10 mouse cellular contexts compared by ENCODE assay signal in genomic region chr4:132949882-132950532, GRCm38 (mm10). TPM values are rescaled to one million over a fixed set of nuclear protein-coding genes. Genes with fewer than 3 reads are reported as not detected.
A peak's percentile ranks its signal among the peaks of the same experiment; 100 is the strongest.
DNase-seq lines count a peak whose midpoint lies in the region; ATAC-seq and TF ChIP-seq lines count a peak whose summit lies in the region.
"Had no signal": no experiment of that assay in that cellular context is flagged by ENCODE, and none has a peak within 500 bp of the region (broad histone marks: within the 10 kb centered on the region; RNA-seq: fewer than 3 reads in every experiment).

No protein-coding gene starts in this region.

- ATAC-seq in heart, embryonic 16.5 days (replicated peaks; ENCODE audit: extremely low read depth, insufficient read depth, low FRiP score), result no peak
- no peak for ATAC-seq in hindbrain, embryonic 15.5 days (ENCODE audit: low FRiP score, low read depth)
- ATAC-seq in monocyte, adult 5-6 weeks (replicated peaks; ENCODE audit: insufficient number of reproducible peaks, low FRiP score, low TSS enrichment, poor library complexity, severe bottlenecking), result peak; percentile 34

- peak overlapping the region; percentile 43 for H3K4me2 ChIP-seq in heart, embryonic 16.5 days (ENCODE audit: low read depth, low read length)
- H3K4me2 ChIP-seq in hindbrain, embryonic 15.5 days, result peak overlapping the region; percentile 21; the same call in 1 of the 2 replicates

- H3K4me1 ChIP-seq in heart, embryonic 16.5 days (ENCODE audit: control insufficient read depth, insufficient read depth, low read length), result peaks cover 28% of the 10 kb centered on the region
- peaks cover 16% of the 10 kb centered on the region for H3K4me1 ChIP-seq in bone marrow, adult 2 months (ENCODE audit: control insufficient read depth, insufficient read depth, low read length)
- peaks cover 19% of the 10 kb centered on the region for H3K4me1 ChIP-seq in hindbrain, embryonic 15.5 days (replicated peaks)

- no peak for TF ChIP-seq POLR2A in bone marrow, adult 2 months (IDR thresholded peaks at IDR 0.05; ENCODE audit: borderline replicate concordance, control insufficient read depth, low read depth, low read length)

- no peak overlapping the region for H3K27ac ChIP-seq in heart, embryonic 16.5 days (ENCODE audit: low read length)
- H3K27ac ChIP-seq in bone marrow, adult 2 months (ENCODE audit: control insufficient read depth, insufficient read depth, low read depth, low read length, poor library complexity), result peak overlapping the region; percentile 90
- H3K27ac ChIP-seq in hindbrain, embryonic 15.5 days (replicated peaks), result no peak overlapping the region

- no peaks in the 10 kb centered on the region for H3K9me3 ChIP-seq in heart, embryonic 16.5 days (replicated peaks; ENCODE audit: control insufficient read depth, low read length)
- H3K9me3 ChIP-seq in hindbrain, embryonic 15.5 days, result no peaks in the 10 kb centered on the region

- H3K27me3 ChIP-seq in heart, embryonic 16.5 days (ENCODE audit: control insufficient read depth, insufficient read depth, low read length), result no peaks in the 10 kb centered on the region
- peaks cover 5% of the 10 kb centered on the region; the same call in 1 of the 2 replicates for H3K27me3 ChIP-seq in hindbrain, embryonic 15.5 days

- no peaks in the 10 kb centered on the region for H3K36me3 ChIP-seq in heart, embryonic 16.5 days (ENCODE audit: control insufficient read depth, insufficient read depth)
- no peaks in the 10 kb centered on the region for H3K36me3 ChIP-seq in hindbrain, embryonic 15.5 days

- no peak for TF ChIP-seq CTCF in bone marrow, adult 2 months (IDR thresholded peaks at IDR 0.05; ENCODE audit: control insufficient read depth, insufficient read depth, low read length)

- no peak for DNase-seq in heart, postnatal 10 days
- no peak for DNase-seq in gastrocnemius, postnatal 10 days
- no peak for DNase-seq in adrenal gland, postnatal 10 days
- DNase-seq in gastrocnemius, postnatal 36 days, result no peak
- DNase-seq: cerebellum, adult 11-12 months; kidney, adult 11 months had no signal

- peak overlapping the region; percentile 32 for H3K4me3 ChIP-seq in heart, embryonic 16.5 days (ENCODE audit: low read length)
- no peak overlapping the region for H3K4me3 ChIP-seq in bone marrow, adult 2 months (replicated peaks; ENCODE audit: control insufficient read depth, low read depth, low read length)
- H3K4me3 ChIP-seq in hindbrain, embryonic 15.5 days, result no peak overlapping the region

- 19% methylated on average over 24 of the region's 24 CpGs for WGBS in heart, embryonic 16.5 days
- 82% methylated on average over 24 of the region's 24 CpGs for WGBS in bone marrow, adult 2 months
- 27% methylated on average over 24 of the region's 24 CpGs for WGBS in hindbrain, embryonic 15.5 days

- peak overlapping the region; percentile 53 for H3K9ac ChIP-seq in heart, embryonic 16.5 days (ENCODE audit: low read length)
- H3K9ac ChIP-seq in hindbrain, embryonic 15.5 days, result no peak overlapping the region

- intact Hi-C loops in heart, postnatal 10 days (cut with DNase I), result loop anchor here (5.0 kb wide), 3 partner anchors 107 to 347 kb away; partner anchors contain the start of genes Cd164l2 and Gpr3
- intact Hi-C loops in gastrocnemius, postnatal 36 days (cut with DNase I), result loop anchor here (5.0 to 10.0 kb wide), 3 partner anchors 107 to 347 kb away; partner anchors contain the start of genes Cd164l2 and Gpr3

RNA-seq across cellular contexts. Expression of gene Fgr, which starts 23.9 kb away (rescaled TPM):
- polyA plus RNA-seq in heart, embryonic 16.5 days (2015; fragmentation: Nextera tagmentation; extraction: Ambion mirVana), result 0.70 and 1.4 TPM in 2 replicates
- under 1 TPM; 0.19 to 0.40 TPM for total RNA-seq in heart, postnatal 10 days (2021)
- 16.1 and 53.3 TPM in 2 replicates for polyA plus RNA-seq in bone marrow, adult 2 months (2011; ENCODE audit: insufficient read depth, insufficient read length, low replicate concordance, missing spikeins)
- polyA plus RNA-seq in hindbrain, embryonic 15.5 days (2015; fragmentation: Nextera tagmentation; extraction: Ambion mirVana), result 0.04 and 0.21 TPM in 2 replicates
- total RNA-seq in monocyte, adult 5-6 weeks (2017), result 266 TPM in 3 replicates
- total RNA-seq in gastrocnemius, postnatal 10 days (2021), result under 1 TPM; 0.09 to 0.54 TPM
- total RNA-seq in adrenal gland, postnatal 10 days (2021), result 1 to 10 TPM; 1.3 to 1.6 TPM
- total RNA-seq in gastrocnemius, postnatal 36 days (2021), result under 1 TPM in 1 of 2 experiments, not detected in 1; 0.10 TPM

RNA-seq across cellular contexts. Expression of gene Fam76a, which starts 27.6 kb away (rescaled TPM):
- polyA plus RNA-seq in heart, embryonic 16.5 days (2015; fragmentation: Nextera tagmentation; extraction: Ambion mirVana), result 41.5 and 46.2 TPM in 2 replicates
- 10 to 100 TPM; 40.7 to 43.5 TPM for total RNA-seq in heart, postnatal 10 days (2021)
- polyA plus RNA-seq in bone marrow, adult 2 months (2011; ENCODE audit: insufficient read depth, insufficient read length, low replicate concordance, missing spikeins), result 12.8 and 19.1 TPM in 2 replicates
- polyA plus RNA-seq in hindbrain, embryonic 15.5 days (2015; fragmentation: Nextera tagmentation; extraction: Ambion mirVana), result 35.7 and 38.3 TPM in 2 replicates
- total RNA-seq in monocyte, adult 5-6 weeks (2017), result 27.3 to 53.5 TPM (median 33.8 TPM) in 3 replicates
- 10 to 100 TPM; 24.6 to 27.4 TPM for total RNA-seq in gastrocnemius, postnatal 10 days (2021)
- 10 to 100 TPM; 36.9 to 37.0 TPM for total RNA-seq in adrenal gland, postnatal 10 days (2021)
- total RNA-seq in gastrocnemius, postnatal 36 days (2021), result 10 to 100 TPM; 22.0 to 29.5 TPM

Comparison
In these comparisons a context has a peak if more than half of its experiments do, and no peak if none do; other contexts are left out.
1. RNA of gene Fgr, which starts 23.9 kb away (total RNA-seq): 266 TPM in monocyte, adult 5-6 weeks; 1.3 to 1.6 TPM in adrenal gland, postnatal 10 days, 0.09 to 0.54 TPM in gastrocnemius, postnatal 10 days, 0.19 to 0.40 TPM in heart, postnatal 10 days and 0.10 TPM in gastrocnemius, postnatal 36 days; every median in the first group is over 100 times any median in the second.